Mouse (Mus musculus): Measurements from ENCODE around the gene Aqp2. TPM values are rescaled to one million over a fixed set of nuclear protein-coding genes. Genes with fewer than 3 reads are reported as not detected.

Gene Aqp2
- polyA plus RNA-seq, 1 experiment from 2014 or later, result not detected

DNA sequence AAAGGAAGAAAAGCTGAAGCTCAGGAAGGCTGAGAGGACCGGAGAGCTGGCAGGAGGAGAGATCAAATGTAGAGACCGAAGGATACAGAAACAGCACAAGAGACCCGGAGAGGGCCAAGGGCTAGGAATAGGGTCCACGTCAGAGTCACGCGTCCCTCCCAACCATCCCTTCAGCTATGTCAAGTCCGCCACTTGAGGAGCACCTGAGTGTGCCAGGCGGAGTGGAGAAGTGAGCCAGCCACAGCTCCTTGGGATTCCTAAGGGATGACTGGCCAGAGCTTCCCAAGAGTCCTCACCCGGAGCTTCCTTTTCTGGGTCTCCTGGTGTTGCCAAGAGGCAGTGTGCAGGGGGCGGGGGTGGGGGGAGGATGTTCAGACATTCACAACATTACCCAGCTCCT, 16.1 kb downstream of the Aqp2 start:
- Histone ChIP-seq H3K4me3 (no peak overlapping the region), H3K27ac (replicated peaks) (no peak overlapping the region), H3K27me3 (replicated peaks; ENCODE audit: low read depth, poor library complexity, severe bottlenecking) (peaks cover 96% of the 10 kb centered on the region), H3K36me3 (replicated peaks) (no peaks in the 10 kb centered on the region), H3K4me1 (peaks cover 45% of the 10 kb centered on the region), H3K9me3 (no peaks in the 10 kb centered on the region)
- DNase-seq (ENCODE audit: low spot score), result no peak
- 84% methylated on average over 10 of the region's 10 CpGs for WGBS

DNA sequence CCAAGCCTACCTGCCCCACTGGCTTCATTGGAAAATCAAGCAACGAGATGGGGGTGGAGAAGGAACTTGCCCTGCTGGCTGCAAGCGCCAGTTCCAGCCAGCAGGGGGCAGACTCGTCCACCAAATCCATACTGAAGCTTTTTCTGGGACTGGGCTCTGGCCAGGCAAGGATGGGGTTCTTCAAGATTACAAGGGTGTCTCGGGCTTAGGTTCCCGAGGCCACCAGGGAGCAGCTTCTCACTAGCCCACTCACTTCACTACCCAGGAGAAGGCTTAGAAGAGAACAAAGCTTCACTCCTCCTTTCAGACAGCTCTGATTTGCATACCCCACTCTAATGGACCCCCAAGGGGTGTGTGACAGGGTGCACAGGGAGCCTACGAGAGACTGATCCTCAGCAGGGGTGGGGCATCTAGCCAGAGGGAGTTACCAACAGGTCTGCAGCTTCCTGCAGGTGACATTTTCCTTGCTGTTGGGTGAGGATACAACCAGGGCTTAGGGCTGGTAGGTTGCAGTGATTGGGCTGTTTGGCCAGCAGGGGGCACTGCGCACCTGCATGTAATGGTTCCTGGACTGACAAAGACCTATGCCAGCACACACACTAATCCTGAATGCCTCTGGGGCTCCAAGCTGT, 17.3 kb downstream of the Aqp2 start:
- Histone ChIP-seq H3K27me3 (replicated peaks; ENCODE audit: low read depth, poor library complexity, severe bottlenecking) (peaks cover 96% of the 10 kb centered on the region), H3K36me3 (replicated peaks) (no peaks in the 10 kb centered on the region), H3K4me3 (no peak overlapping the region), H3K4me1 (peaks cover 48% of the 10 kb centered on the region), H3K27ac (replicated peaks) (peak overlapping the region; percentile 35; the same call in 1 of the 2 replicates), H3K9me3 (no peaks in the 10 kb centered on the region)
- WGBS, result 1% methylated on average over 7 of the region's 7 CpGs
- DNase-seq (ENCODE audit: low spot score), result peak; percentile 91

DNA sequence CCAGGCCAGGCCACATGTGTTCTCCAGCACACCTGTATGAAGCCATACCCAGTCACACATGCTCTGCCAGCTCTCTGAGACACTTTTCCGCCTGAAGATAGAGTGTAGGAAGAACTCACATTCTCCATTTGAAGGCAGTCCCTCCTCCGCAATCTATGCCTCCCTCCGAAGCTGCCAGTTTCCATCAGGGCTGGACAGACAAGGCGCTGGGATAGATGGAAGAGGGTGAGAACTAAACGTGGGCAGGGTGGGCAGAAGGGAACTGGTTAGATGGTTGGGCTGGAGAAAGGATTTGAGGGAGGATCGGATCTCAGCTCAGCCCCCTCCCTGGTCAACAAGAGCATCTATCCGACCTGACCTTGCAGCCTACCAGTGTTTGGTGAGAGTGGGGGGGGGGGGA, 18.0 kb downstream of the Aqp2 start:
- peaks cover 96% of the 10 kb centered on the region for H3K27me3 ChIP-seq (replicated peaks; ENCODE audit: low read depth, poor library complexity, severe bottlenecking)
- no peaks in the 10 kb centered on the region for H3K36me3 ChIP-seq (replicated peaks)
- 56% methylated on average over 7 of the region's 7 CpGs for WGBS
- H3K27ac ChIP-seq (replicated peaks), result no peak overlapping the region
- H3K9me3 ChIP-seq, result no peaks in the 10 kb centered on the region
- no peak overlapping the region for H3K4me3 ChIP-seq
- no peak for DNase-seq (ENCODE audit: low spot score)
- H3K4me1 ChIP-seq, result peaks cover 54% of the 10 kb centered on the region

DNA sequence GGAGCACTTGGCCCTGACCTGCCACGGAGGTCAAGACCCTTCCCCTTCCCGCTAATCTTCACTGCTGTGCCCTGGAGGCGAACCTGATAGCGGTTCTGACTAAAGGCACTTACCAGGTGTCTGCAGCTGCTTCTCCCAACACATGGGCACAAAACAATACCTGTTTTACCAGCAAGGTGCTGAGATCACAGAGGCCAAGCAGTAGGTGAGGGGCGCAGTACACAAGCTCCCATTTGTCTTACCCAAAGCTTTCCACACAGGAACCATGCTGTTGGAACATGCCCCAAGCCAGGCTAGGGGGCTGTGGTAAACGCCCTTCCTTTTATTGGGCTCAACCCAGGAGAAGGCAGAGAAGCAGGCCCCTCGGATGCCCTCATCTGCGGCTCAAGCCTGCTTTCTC, 18.7 kb downstream of the Aqp2 start:
- DNase-seq (ENCODE audit: low spot score), result no peak
- peaks cover 96% of the 10 kb centered on the region for H3K27me3 ChIP-seq (replicated peaks; ENCODE audit: low read depth, poor library complexity, severe bottlenecking)
- H3K36me3 ChIP-seq (replicated peaks), result no peaks in the 10 kb centered on the region
- H3K4me3 ChIP-seq, result no peak overlapping the region
- no peak overlapping the region for H3K27ac ChIP-seq (replicated peaks)
- WGBS, result 38% methylated on average over 8 of the region's 8 CpGs
- no peaks in the 10 kb centered on the region for H3K9me3 ChIP-seq
- H3K4me1 ChIP-seq, result peaks cover 62% of the 10 kb centered on the region

DNA sequence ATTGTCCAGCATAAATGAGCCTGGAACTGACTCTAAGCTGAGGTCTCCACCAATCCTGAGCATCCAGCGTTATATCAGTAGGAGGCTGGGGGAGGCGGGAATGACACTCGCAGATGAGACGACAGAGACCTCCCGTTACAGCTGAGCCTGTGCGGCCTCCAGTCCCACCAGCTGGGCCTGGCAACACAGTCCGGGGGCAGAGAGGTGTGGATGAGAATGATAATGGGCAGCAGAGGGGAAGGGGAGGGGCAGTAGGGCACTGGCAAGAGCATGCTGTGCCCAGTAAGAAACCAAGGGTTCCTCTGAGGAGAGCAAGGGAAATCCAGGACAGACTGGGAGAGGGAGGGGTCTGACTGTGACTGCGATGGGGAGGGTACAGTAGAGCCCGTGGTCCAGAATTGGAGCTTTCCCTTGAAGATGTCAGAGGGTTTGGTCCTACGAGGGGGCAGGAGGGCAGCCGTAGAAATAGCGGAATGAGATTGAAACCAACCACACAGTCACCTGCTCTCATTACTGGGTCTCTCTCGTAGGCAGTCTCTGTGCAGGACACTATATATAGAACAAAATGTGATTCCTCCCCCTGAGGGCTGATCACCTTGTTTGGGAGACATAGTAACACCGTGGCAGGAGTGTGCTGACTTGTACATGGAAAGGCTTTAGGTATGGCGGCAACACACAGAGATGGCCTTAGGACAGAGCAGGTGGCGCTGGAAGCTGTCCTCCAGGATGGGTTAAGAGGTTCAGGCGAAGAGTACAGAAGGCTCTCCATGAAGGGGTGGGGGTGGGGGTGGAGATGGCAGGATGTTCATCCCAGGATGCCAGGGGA, 20.6 kb downstream of the Aqp2 start:
- H3K27ac ChIP-seq (replicated peaks), result no peak overlapping the region
- H3K4me3 ChIP-seq, result no peak overlapping the region
- H3K9me3 ChIP-seq, result no peaks in the 10 kb centered on the region
- peaks cover 79% of the 10 kb centered on the region for H3K4me1 ChIP-seq
- no peaks in the 10 kb centered on the region for H3K36me3 ChIP-seq (replicated peaks)
- DNase-seq (ENCODE audit: low spot score), result no peak
- peaks cover 96% of the 10 kb centered on the region for H3K27me3 ChIP-seq (replicated peaks; ENCODE audit: low read depth, poor library complexity, severe bottlenecking)
- WGBS, result 57% methylated on average over 17 of the region's 17 CpGs

DNA sequence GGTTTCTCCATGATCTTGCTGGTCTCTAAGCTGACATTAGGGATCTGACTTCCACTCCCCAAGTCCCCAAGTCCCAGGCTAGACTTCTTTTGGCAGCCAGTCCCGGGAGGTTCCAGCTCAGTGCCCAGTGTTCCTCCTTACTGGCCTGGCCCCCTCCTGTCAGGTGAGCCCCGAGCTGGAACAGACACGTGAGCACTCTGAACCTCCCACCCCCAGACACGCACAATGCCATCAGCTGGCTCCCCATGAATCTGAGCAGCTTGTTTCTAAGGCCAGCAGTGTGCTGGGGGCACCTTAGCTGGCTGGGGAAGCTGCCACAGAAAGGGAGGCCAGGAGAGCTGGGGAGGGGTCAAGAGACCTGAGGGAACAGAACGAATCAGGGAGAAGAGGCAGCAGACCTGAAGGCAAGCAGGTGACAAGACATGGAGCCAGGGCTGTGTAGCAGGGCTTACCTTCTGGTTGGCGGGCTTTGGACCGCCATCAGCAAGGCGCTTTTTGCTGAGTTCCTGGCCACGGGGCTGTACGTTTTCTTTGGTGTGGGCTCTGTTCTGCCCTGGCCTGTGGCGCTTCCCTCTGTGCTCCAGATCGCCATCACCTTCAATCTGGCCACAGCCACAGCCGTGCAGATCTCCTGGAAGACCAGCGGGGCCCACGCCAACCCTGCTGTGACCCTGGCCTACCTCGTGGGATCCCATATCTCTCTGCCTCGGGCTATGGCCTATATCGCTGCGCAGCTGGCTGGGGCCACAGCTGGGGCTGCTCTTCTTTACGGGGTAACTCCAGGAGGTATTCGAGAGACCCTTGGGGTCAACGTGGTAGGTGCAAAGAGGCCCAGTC, 22.3 kb downstream of the Aqp2 start, which contains the start of gene Aqp6:
Gene Aqp6, plus strand, starts transcription at position 415 of the 837 bp plus-strand sequence.
- Histone ChIP-seq H3K27ac (replicated peaks) (peak within 1 kb of the TSS; percentile 10; the same call in 1 of the 2 replicates), H3K27me3 (replicated peaks; ENCODE audit: low read depth, poor library complexity, severe bottlenecking) (peaks cover 96% of the 10 kb centered on the region), H3K4me1 (peaks cover 79% of the 10 kb centered on the region), H3K4me3 (no peak within 1 kb of the TSS), H3K9me3 (no peaks in the 10 kb centered on the region), H3K36me3 (replicated peaks) (no peaks in the 10 kb centered on the region)
- DNase-seq (ENCODE audit: low spot score), result no peak
- 55% methylated on average over 22 of the region's 22 CpGs for whole genome bisulfite sequencing

DNA sequence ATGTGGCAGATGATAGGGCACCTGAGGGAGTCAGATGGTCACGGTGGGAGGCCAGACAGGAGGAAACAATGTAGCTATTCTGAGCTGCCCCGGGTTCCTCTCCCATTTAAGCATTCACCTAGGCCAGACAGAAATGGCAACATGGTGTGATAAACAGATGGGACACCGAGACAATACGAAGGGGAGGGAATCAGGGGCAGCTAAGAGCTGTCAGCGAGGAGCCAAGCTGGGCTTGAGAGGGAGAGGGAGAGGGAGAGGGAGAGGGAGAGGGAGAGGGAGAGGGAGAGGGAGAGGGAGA, 22.9 kb downstream of the Aqp2 start:
- no peak for DNase-seq (ENCODE audit: low spot score)
- 23% methylated on average over 5 of the region's 5 CpGs for WGBS
- no peaks in the 10 kb centered on the region for H3K9me3 ChIP-seq
- H3K4me3 ChIP-seq, result no peak overlapping the region
- H3K36me3 ChIP-seq (replicated peaks), result no peaks in the 10 kb centered on the region
- H3K27ac ChIP-seq (replicated peaks), result no peak overlapping the region
- peaks cover 97% of the 10 kb centered on the region for H3K27me3 ChIP-seq (replicated peaks; ENCODE audit: low read depth, poor library complexity, severe bottlenecking)
- peaks cover 79% of the 10 kb centered on the region for H3K4me1 ChIP-seq

DNA sequence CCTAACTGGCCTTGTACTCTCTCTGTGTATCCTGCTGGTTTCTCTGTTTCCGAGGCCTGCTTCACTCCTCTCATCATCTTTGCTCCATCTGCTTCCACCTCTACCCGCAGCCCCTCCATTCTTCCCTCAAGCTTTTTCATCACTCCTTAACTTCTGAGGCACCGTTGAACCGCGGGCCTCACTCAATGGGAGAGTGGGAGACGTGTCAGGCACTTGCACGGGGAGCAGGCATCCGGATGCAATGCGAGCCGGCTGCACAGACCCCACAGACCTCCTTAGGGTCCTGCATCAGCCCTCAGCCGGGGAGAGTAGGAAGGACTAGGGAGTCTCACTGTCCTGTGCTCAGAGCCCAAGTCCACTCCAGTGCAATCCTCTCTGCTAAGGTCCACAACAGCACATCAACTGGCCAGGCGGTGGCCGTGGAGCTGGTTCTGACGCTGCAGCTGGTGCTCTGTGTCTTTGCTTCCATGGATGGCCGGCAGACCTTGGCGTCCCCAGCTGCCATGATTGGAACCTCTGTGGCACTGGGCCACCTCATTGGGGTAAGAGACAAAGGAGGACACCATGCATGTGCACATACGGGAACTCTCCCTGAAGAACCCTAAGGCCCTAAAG, 23.5 kb downstream of the Aqp2 start:
- Histone ChIP-seq H3K4me1 (peaks cover 79% of the 10 kb centered on the region), H3K27me3 (replicated peaks; ENCODE audit: low read depth, poor library complexity, severe bottlenecking) (peaks cover 97% of the 10 kb centered on the region), H3K4me3 (no peak overlapping the region), H3K27ac (replicated peaks) (peak overlapping the region; percentile 10; the same call in 1 of the 2 replicates), H3K9me3 (no peaks in the 10 kb centered on the region), H3K36me3 (replicated peaks) (no peaks in the 10 kb centered on the region)
- DNase-seq (ENCODE audit: low spot score), result no peak
- WGBS, result 75% methylated on average over 17 of the region's 17 CpGs

DNA sequence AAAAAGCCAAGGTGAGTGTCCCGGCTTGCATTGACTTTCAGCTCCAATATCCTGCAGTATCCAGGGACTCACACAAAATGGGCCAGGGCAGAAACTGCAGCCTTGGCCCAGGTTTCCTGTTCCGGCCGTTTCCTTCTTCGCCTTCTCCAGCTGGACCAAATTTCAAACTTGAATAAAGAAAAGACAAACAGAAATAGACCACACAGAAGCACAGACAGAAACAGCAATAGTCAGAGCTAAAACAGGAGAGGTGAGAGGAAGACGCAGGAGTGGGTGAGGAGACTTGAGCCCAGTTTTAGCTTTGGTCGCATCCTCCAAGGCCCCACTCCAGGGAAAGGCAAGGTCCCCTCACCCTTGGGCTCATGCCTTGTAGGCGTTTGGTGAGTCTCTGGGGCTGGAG, 24.4 kb downstream of the Aqp2 start:
- WGBS, result 76% methylated on average over 7 of the region's 7 CpGs
- H3K27me3 ChIP-seq (replicated peaks; ENCODE audit: low read depth, poor library complexity, severe bottlenecking), result peaks cover 92% of the 10 kb centered on the region
- no peak overlapping the region for H3K4me3 ChIP-seq

DNA sequence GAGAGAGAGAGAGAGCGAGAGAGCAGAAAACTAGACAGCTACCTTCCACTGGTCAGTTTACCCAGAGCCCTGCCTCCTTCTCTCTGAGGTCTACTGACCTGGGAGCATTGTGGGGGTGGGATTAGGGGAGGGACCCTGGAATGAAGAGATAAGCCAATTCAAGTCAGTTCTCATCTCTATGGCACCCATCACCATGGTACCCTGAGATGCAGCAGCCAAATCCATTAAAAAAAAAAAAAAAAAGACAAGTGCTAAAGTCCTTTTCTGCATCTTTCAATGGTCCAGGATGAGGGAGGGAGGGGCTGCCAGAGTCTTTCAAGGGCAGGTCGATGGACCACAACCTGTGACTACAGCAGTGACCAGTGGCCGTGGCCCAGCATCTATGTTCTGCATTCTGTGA, 26.7 kb downstream of the Aqp2 start:
- Histone ChIP-seq H3K9me3 (no peaks in the 10 kb centered on the region), H3K27me3 (replicated peaks; ENCODE audit: low read depth, poor library complexity, severe bottlenecking) (peaks cover 93% of the 10 kb centered on the region), H3K4me3 (no peak overlapping the region), H3K4me1 (peaks cover 75% of the 10 kb centered on the region), H3K36me3 (replicated peaks) (no peaks in the 10 kb centered on the region), H3K27ac (replicated peaks) (no peak overlapping the region)
- WGBS, result 74% methylated on average over 3 of the region's 3 CpGs
- no peak for DNase-seq (ENCODE audit: low spot score)

More for the DNA sequence above, 24.4 kb downstream of the Aqp2 start:
- H3K27ac ChIP-seq (replicated peaks), result no peak overlapping the region
- H3K4me1 ChIP-seq, result peaks cover 79% of the 10 kb centered on the region
- DNase-seq (ENCODE audit: low spot score), result no peak
- H3K36me3 ChIP-seq (replicated peaks), result no peaks in the 10 kb centered on the region
- H3K9me3 ChIP-seq, result no peaks in the 10 kb centered on the region

DNA sequence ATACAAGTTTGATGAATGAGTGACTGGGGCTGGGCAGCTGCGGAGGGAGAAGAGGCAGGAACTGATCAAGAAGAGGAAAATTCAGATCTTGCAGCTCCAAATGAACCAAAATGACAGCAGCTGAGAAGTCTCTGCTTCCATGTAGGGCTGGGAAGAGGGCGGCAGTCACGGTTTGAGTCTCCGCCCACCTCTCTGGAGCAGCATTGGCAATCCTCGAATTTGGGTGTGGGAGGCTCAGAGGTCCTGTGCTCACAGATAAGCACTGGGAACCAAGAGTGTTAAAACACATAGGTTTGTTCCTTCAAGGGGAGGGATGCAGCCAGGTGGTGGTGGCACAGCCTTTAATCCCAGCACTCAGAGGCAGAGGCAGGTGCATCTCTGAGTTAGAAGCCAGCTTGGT, 27.7 kb downstream of the Aqp2 start:
- Histone ChIP-seq H3K4me3 (no peak overlapping the region), H3K36me3 (replicated peaks) (no peaks in the 10 kb centered on the region), H3K27ac (replicated peaks) (no peak overlapping the region), H3K4me1 (peaks cover 75% of the 10 kb centered on the region), H3K9me3 (no peaks in the 10 kb centered on the region), H3K27me3 (replicated peaks; ENCODE audit: low read depth, poor library complexity, severe bottlenecking) (peaks cover 88% of the 10 kb centered on the region)
- no peak for DNase-seq (ENCODE audit: low spot score)
- WGBS, result 36% methylated on average over 5 of the region's 5 CpGs
